Mouse (Mus musculus): ENCODE measurements around the gene Plpp3. TPM values are rescaled to one million over a fixed set of nuclear protein-coding genes. Genes with fewer than 3 reads are reported as not detected.

Plpp3 gene
- total and polyA plus RNA-seq, 3 experiments: not detected

GRCm38 (mm10) chr4:105246331-105246730 is 89.2 kb downstream of the Plpp3 start:
- TF ChIP-seq TCF12 (IDR thresholded peaks at IDR 0.05; ENCODE audit: low read depth, low read length): no peak
- TF ChIP-seq ELF1 (IDR thresholded peaks at IDR 0.05; ENCODE audit: low read depth, low read length): no peak
- TF ChIP-seq ZNF384 (IDR thresholded peaks at IDR 0.05; ENCODE audit: low read depth, low read length): no peak
- no peak for TF ChIP-seq MYB (IDR thresholded peaks at IDR 0.05; ENCODE audit: low read depth, low read length)
- TF ChIP-seq CTCF (IDR thresholded peaks at IDR 0.05 in 2 of 3, conservative IDR thresholded peaks at IDR 0.05 in 1 of 3; ENCODE audit: control insufficient read depth in 1 of 3, insufficient read depth in 1 of 3, low read depth in 2 of 3, low read length in 3 of 3, poor library complexity in 1 of 3, severe bottlenecking in 1 of 3): no peak
- TF ChIP-seq TBP (IDR thresholded peaks at IDR 0.05; ENCODE audit: low read depth, low read length): no peak
- no peak for TF ChIP-seq ZC3H11A (IDR thresholded peaks at IDR 0.05; ENCODE audit: low read depth, low read length)
- no peak for DNase-seq (ENCODE audit: low read depth, low spot score)
- Histone ChIP-seq H3K27ac (ENCODE audit: control insufficient read depth, low read depth, low read length) (no peak overlapping the region), H3K4me3 (ENCODE audit: control insufficient read depth in 1 of 2, insufficient read depth in 1 of 2, low read depth in 2 of 2, low read length in 2 of 2) (no peak overlapping the region), H3K27me3 (ENCODE audit: control insufficient read depth in 1 of 2, insufficient read depth in 2 of 2, low read length in 2 of 2) (no peaks in the 10 kb centered on the region), H3K9ac (ENCODE audit: control insufficient read depth, low read depth, low read length, poor library complexity, severe bottlenecking) (no peak overlapping the region), H3K9me3 (replicated peaks; ENCODE audit: insufficient read depth, low read length) (no peaks in the 10 kb centered on the region), H3K4me1 (ENCODE audit: control insufficient read depth in 1 of 2, insufficient read depth in 2 of 2, low read length in 2 of 2) (no peaks in the 10 kb centered on the region), H3K36me3 (ENCODE audit: control insufficient read depth in 1 of 2, insufficient read depth in 2 of 2, low read length in 2 of 2) (no peaks in the 10 kb centered on the region), H3K79me2 (ENCODE audit: control insufficient read depth, insufficient read depth, low read length, poor library complexity) (no peaks in the 10 kb centered on the region)

- DNase-seq (ENCODE audit: low read depth, low spot score): no peak
- Histone ChIP-seq H3K27ac (ENCODE audit: control insufficient read depth, low read depth, low read length) (no peak overlapping the region), H3K79me2 (ENCODE audit: control insufficient read depth, insufficient read depth, low read length, poor library complexity) (no peaks in the 10 kb centered on the region), H3K9me3 (replicated peaks; ENCODE audit: insufficient read depth, low read length) (no peaks in the 10 kb centered on the region), H3K36me3 (ENCODE audit: control insufficient read depth in 1 of 2, insufficient read depth in 2 of 2, low read length in 2 of 2) (no peaks in the 10 kb centered on the region), H3K9ac (ENCODE audit: control insufficient read depth, low read depth, low read length, poor library complexity, severe bottlenecking) (no peak overlapping the region), H3K27me3 (ENCODE audit: control insufficient read depth in 1 of 2, insufficient read depth in 2 of 2, low read length in 2 of 2) (no peaks in the 10 kb centered on the region), H3K4me1 (ENCODE audit: control insufficient read depth in 1 of 2, insufficient read depth in 2 of 2, low read length in 2 of 2) (no peaks in the 10 kb centered on the region), H3K4me3 (ENCODE audit: control insufficient read depth in 1 of 2, insufficient read depth in 1 of 2, low read depth in 2 of 2, low read length in 2 of 2) (no peak overlapping the region)
- TF ChIP-seq USF2 (IDR thresholded peaks at IDR 0.05; ENCODE audit: borderline replicate concordance in 1 of 2, insufficient read depth in 1 of 2, low read depth in 1 of 2, low read length in 2 of 2): no peak
- TF ChIP-seq E2F4 (IDR thresholded peaks at IDR 0.05; ENCODE audit: borderline replicate concordance, low read depth, low read length): no peak
- no peak for TF ChIP-seq TCF12 (IDR thresholded peaks at IDR 0.05; ENCODE audit: low read depth, low read length)
- no peak for TF ChIP-seq NELFE (IDR thresholded peaks at IDR 0.05; ENCODE audit: low read depth, low read length)
- TF ChIP-seq ZC3H11A (IDR thresholded peaks at IDR 0.05; ENCODE audit: low read depth, low read length): no peak
- no peak for TF ChIP-seq SIN3A (IDR thresholded peaks at IDR 0.05; ENCODE audit: low read length)
- TF ChIP-seq USF1 (IDR thresholded peaks at IDR 0.05; ENCODE audit: low read depth, low read length): no peak
- no peak for TF ChIP-seq MAFK (IDR thresholded peaks at IDR 0.05; ENCODE audit: borderline replicate concordance, low read depth, low read length)
- TF ChIP-seq RAD21 (IDR thresholded peaks at IDR 0.05; ENCODE audit: low read depth, low read length): no peak
These were observed 91.0 kb downstream of the Plpp3 start for GRCm38 (mm10) chr4:105248161-105248560.

GRCm38 (mm10) chr4:105249283-105249682 is 92.1 kb downstream of the Plpp3 start:
- no peaks in the 10 kb centered on the region for H3K4me1 ChIP-seq (ENCODE audit: control insufficient read depth in 1 of 2, insufficient read depth in 2 of 2, low read length in 2 of 2)
- no peaks in the 10 kb centered on the region for H3K9me3 ChIP-seq (replicated peaks; ENCODE audit: insufficient read depth, low read length)
- no peaks in the 10 kb centered on the region for H3K36me3 ChIP-seq (ENCODE audit: control insufficient read depth in 1 of 2, insufficient read depth in 2 of 2, low read length in 2 of 2)
- no peak for DNase-seq (ENCODE audit: low read depth, low spot score)
- no peak overlapping the region for H3K27ac ChIP-seq (ENCODE audit: control insufficient read depth, low read depth, low read length)
- no peaks in the 10 kb centered on the region for H3K27me3 ChIP-seq (ENCODE audit: control insufficient read depth in 1 of 2, insufficient read depth in 2 of 2, low read length in 2 of 2)
- no peak overlapping the region for H3K9ac ChIP-seq (ENCODE audit: control insufficient read depth, low read depth, low read length, poor library complexity, severe bottlenecking)
- H3K4me3 ChIP-seq (ENCODE audit: control insufficient read depth in 1 of 2, insufficient read depth in 1 of 2, low read depth in 2 of 2, low read length in 2 of 2): no peak overlapping the region
- TF ChIP-seq UBTF (IDR thresholded peaks at IDR 0.05; ENCODE audit: borderline replicate concordance, insufficient read depth, low read depth, low read length) (no peak), BHLHE40 (IDR thresholded peaks at IDR 0.05; ENCODE audit: borderline replicate concordance, low read depth, low read length) (no peak), SMC3 (IDR thresholded peaks at IDR 0.05; ENCODE audit: low read depth, low read length) (no peak), TBP (IDR thresholded peaks at IDR 0.05; ENCODE audit: low read depth, low read length) (no peak), SIN3A (IDR thresholded peaks at IDR 0.05; ENCODE audit: low read length) (no peak), POLR2A (IDR thresholded peaks at IDR 0.05; ENCODE audit: control insufficient read depth in 1 of 2, insufficient read depth in 1 of 2, low read depth in 1 of 2, low read length in 2 of 2, poor library complexity in 1 of 2) (no peak), MAX (IDR thresholded peaks at IDR 0.05; ENCODE audit: low read length) (no peak), KAT2A (conservative IDR thresholded peaks at IDR 0.05; ENCODE audit: low read depth, low read length) (no peak), MXI1 (IDR thresholded peaks at IDR 0.05; ENCODE audit: low read depth, low read length) (no peak), HCFC1 (IDR thresholded peaks at IDR 0.05; ENCODE audit: low read depth, low read length) (no peak), MAZ (IDR thresholded peaks at IDR 0.05; ENCODE audit: low read depth, low read length) (no peak)
- no peaks in the 10 kb centered on the region for H3K79me2 ChIP-seq (ENCODE audit: control insufficient read depth, insufficient read depth, low read length, poor library complexity)
